Mouse (Mus musculus) bone marrow macrophage, adult 2 months (primary cell): ENCODE measurements around the gene Acot5.

Source experiments
- CTCF ChIP-seq: IDR thresholded peaks from 2 replicates; pipeline ENCODE4 v1.5.1; 2012; ENCODE audit warnings: low read depth, mild to moderate bottlenecking, low read length, moderate library complexity
- POLR2A ChIP-seq: IDR thresholded peaks from 2 replicates; pipeline ENCODE4 v1.6.1; 2012; ENCODE audit warnings: mild to moderate bottlenecking, low read depth, low read length, borderline replicate concordance

- no peak for TF ChIP-seq POLR2A
- no peak for TF ChIP-seq CTCF
Measured at GRCm38 (mm10) chr12:84107692-84108091, 38.6 kb downstream of the Acot5 start.
